Mouse (Mus musculus) spleen, adult 2 months (tissue): Measurements from ENCODE around the gene Kifc3.

Source experiments
- CTCF ChIP-seq: fragments of 200-500 bp; IDR thresholded peaks from 2 replicates; pipeline ENCODE4 v1.5.1; 2011; ENCODE audit warnings: mild to moderate bottlenecking, inconsistent platforms; ENCODE audit not compliant: insufficient read depth, insufficient read length, insufficient replicate concordance; ENCODE audit errors: extremely low read depth
- POLR2A ChIP-seq: fragments of 200-500 bp; IDR thresholded peaks from 2 replicates; pipeline ENCODE4 v1.6.1; 2011; ENCODE audit warnings: low read depth, low read length, inconsistent platforms

- TF ChIP-seq CTCF (no peak), POLR2A (no peak)
Observed at GRCm38 (mm10) chr8:95221045-95221444, 18.4 kb upstream of the Kifc3 start.
